Mouse (Mus musculus) lung, embryonic 15.5 days (tissue): ENCODE data around the gene Nlgn2. TPM values are rescaled to one million over a fixed set of nuclear protein-coding genes. Genes with fewer than 3 reads are reported as not detected.

Experiments
- ATAC-seq: fragments of 200-750 bp; cut with Nextera tagmentation; 2 replicates; pipeline ENCODE4 v1.8.0; 2017; ENCODE audit warnings: moderate number of reproducible peaks, borderline replicate concordance; ENCODE audit not compliant: low FRiP score, low TSS enrichment; ENCODE audit errors: extremely low read depth
- H3K27ac ChIP-seq: fragments of 300-500 bp; sonication (generic); 2 replicates; pipeline ENCODE4 v1.5.1; 2015; ENCODE audit warnings: moderate library complexity, mild to moderate bottlenecking, inconsistent platforms
- H3K27me3 ChIP-seq: fragments of 300-500 bp; sonication (generic); 2 replicates; pipeline ENCODE4 v1.6.1; 2015; ENCODE audit warnings: inconsistent platforms
- H3K36me3 ChIP-seq: fragments of 300-500 bp; sonication (generic); 2 replicates; pipeline ENCODE4 v1.6.1; 2015; ENCODE audit warnings: inconsistent platforms
- H3K4me1 ChIP-seq: fragments of 300-500 bp; sonication (generic); 2 replicates; pipeline ENCODE4 v1.6.1; 2015; ENCODE audit warnings: inconsistent platforms
- H3K4me2 ChIP-seq: fragments of 300-500 bp; sonication (generic); 2 replicates; pipeline ENCODE4 v1.6.1; 2015; ENCODE audit warnings: inconsistent platforms, mild to moderate bottlenecking, moderate library complexity
- H3K4me3 ChIP-seq: fragments of 300-500 bp; sonication (generic); 2 replicates; pipeline ENCODE4 v1.5.1; 2015; ENCODE audit warnings: mild to moderate bottlenecking, inconsistent platforms
- H3K9ac ChIP-seq: fragments of 300-500 bp; sonication (generic); 2 replicates; pipeline ENCODE4 v1.6.1; 2015; ENCODE audit warnings: inconsistent platforms
- H3K9me3 ChIP-seq: fragments of 300-500 bp; sonication (generic); 2 replicates; pipeline ENCODE4 v1.6.1; 2016; ENCODE audit warnings: inconsistent platforms
- WGBS: fragments of 180-500 bp; shearing (Covaris S2); methylation state at CpG from one replicate; pipeline ENCODE4 v1.1.7; 2015; 5-methylcytosine and 5-hydroxymethylcytosine counted together
- polyA plus RNA-seq: library from polyadenylated mRNA; unstranded; fragments of >200 nt; fragmentation: Nextera tagmentation; extraction: Ambion mirVana; gene quantifications from 2 replicates; pipeline ENCODE4 v1.2.1, GENCODE M21; 2015

Gene Nlgn2
- polyA plus RNA-seq, 1 experiment from 2014 or later = 6.5 TPM

GRCm38 (mm10) chr11:69837952-69838713 lies 549 bp upstream of the Nlgn2 start, which contains the start of gene Tmem256:
TSS of gene Tmem256 (plus strand) at chr11:69838514.
- under 1% methylated on average over 34 of the region's 34 CpGs for WGBS
- peak within 1 kb of the TSS; percentile 71 for H3K4me3 ChIP-seq
- H3K4me1 ChIP-seq = peaks cover 43% of the 10 kb centered on the region
- peaks cover 3% of the 10 kb centered on the region; the same call in 1 of the 2 replicates for H3K36me3 ChIP-seq
- H3K27me3 ChIP-seq = peaks cover 19% of the 10 kb centered on the region
- peak; percentile 91 for ATAC-seq
- peak within 1 kb of the TSS; percentile 90 for H3K27ac ChIP-seq
- H3K9ac ChIP-seq = peak within 1 kb of the TSS; percentile 82
- no peaks in the 10 kb centered on the region for H3K9me3 ChIP-seq
- H3K4me2 ChIP-seq = peak within 1 kb of the TSS; percentile 98

GRCm38 (mm10) chr11:69836703-69837576 lies 644 bp downstream of the Nlgn2 start:
- no peak for ATAC-seq
- peaks cover 43% of the 10 kb centered on the region for H3K4me1 ChIP-seq
- H3K27me3 ChIP-seq = peaks cover 20% of the 10 kb centered on the region
- WGBS = under 1% methylated on average over 41 of the region's 52 CpGs
- peak overlapping the region; percentile 90 for H3K27ac ChIP-seq
- H3K36me3 ChIP-seq = peaks cover 13% of the 10 kb centered on the region; the same call in 1 of the 2 replicates
- no peaks in the 10 kb centered on the region for H3K9me3 ChIP-seq
- peak overlapping the region; percentile 71 for H3K4me3 ChIP-seq
- H3K4me2 ChIP-seq = peak overlapping the region; percentile 98
- peak overlapping the region; percentile 82 for H3K9ac ChIP-seq

GRCm38 (mm10) chr11:69835966-69836335 lies 1.6 kb downstream of the Nlgn2 start:
- H3K9ac ChIP-seq = 0 out of 2 replicates have a peak overlapping the region, but pooled peaks have one; percentile 23
- whole genome bisulfite sequencing = 14% methylated on average over 4 of the region's 4 CpGs
- no peaks in the 10 kb centered on the region for H3K9me3 ChIP-seq
- H3K4me2 ChIP-seq = peak overlapping the region; percentile 98
- ATAC-seq = no peak
- H3K4me3 ChIP-seq = peak overlapping the region; percentile 71
- H3K27ac ChIP-seq = no peak overlapping the region
- H3K36me3 ChIP-seq = peaks cover 13% of the 10 kb centered on the region; the same call in 1 of the 2 replicates
- H3K4me1 ChIP-seq = peaks cover 43% of the 10 kb centered on the region
- peaks cover 20% of the 10 kb centered on the region for H3K27me3 ChIP-seq

GRCm38 (mm10) chr11:69835326-69835965 lies 2.1 kb downstream of the Nlgn2 start:
- Histone ChIP-seq H3K27me3 (peaks cover 20% of the 10 kb centered on the region), H3K36me3 (peaks cover 13% of the 10 kb centered on the region; the same call in 1 of the 2 replicates), H3K4me1 (peaks cover 43% of the 10 kb centered on the region), H3K4me2 (peak overlapping the region; percentile 98), H3K4me3 (peak overlapping the region; percentile 71; the same call in 1 of the 2 replicates), H3K9me3 (no peaks in the 10 kb centered on the region), H3K9ac (no peak overlapping the region), H3K27ac (no peak overlapping the region)
- ATAC-seq = no peak
- WGBS = 14% methylated on average over 9 of the region's 9 CpGs

- Histone ChIP-seq H3K36me3 (peaks cover 13% of the 10 kb centered on the region; the same call in 1 of the 2 replicates), H3K4me3 (peak overlapping the region; percentile 37), H3K27me3 (peaks cover 20% of the 10 kb centered on the region), H3K4me2 (peak overlapping the region; percentile 98), H3K9ac (peak overlapping the region; percentile 58), H3K9me3 (no peaks in the 10 kb centered on the region), H3K27ac (0 out of 2 replicates have a peak overlapping the region, but pooled peaks have one; percentile 14), H3K4me1 (peaks cover 39% of the 10 kb centered on the region)
- WGBS = 13% methylated on average over 35 of the region's 48 CpGs
- ATAC-seq = no peak
These were observed 3.5 kb downstream of the Nlgn2 start for GRCm38 (mm10) chr11:69834001-69834549.

GRCm38 (mm10) chr11:69833554-69833953 lies 4.0 kb downstream of the Nlgn2 start:
- Histone ChIP-seq H3K9me3 (no peaks in the 10 kb centered on the region), H3K27me3 (peaks cover 20% of the 10 kb centered on the region), H3K4me2 (peak overlapping the region; percentile 98), H3K36me3 (peaks cover 13% of the 10 kb centered on the region; the same call in 1 of the 2 replicates), H3K4me1 (peaks cover 37% of the 10 kb centered on the region), H3K9ac (peak overlapping the region; percentile 58), H3K4me3 (peak overlapping the region; percentile 37), H3K27ac (no peak overlapping the region)
- no peak for ATAC-seq
- WGBS = 49% methylated on average over 8 of the region's 8 CpGs

GRCm38 (mm10) chr11:69828832-69829231 lies 8.8 kb downstream of the Nlgn2 start:
- ATAC-seq = no peak
- Histone ChIP-seq H3K27me3 (peaks cover 8% of the 10 kb centered on the region), H3K36me3 (peaks cover 39% of the 10 kb centered on the region), H3K27ac (no peak overlapping the region), H3K4me1 (peaks cover 6% of the 10 kb centered on the region), H3K9ac (no peak overlapping the region), H3K4me3 (no peak overlapping the region), H3K4me2 (no peak overlapping the region), H3K9me3 (no peaks in the 10 kb centered on the region)
- WGBS = 74% methylated on average over 5 of the region's 5 CpGs

- 72% methylated on average over 2 of the region's 2 CpGs for WGBS
- no peak overlapping the region for H3K4me2 ChIP-seq
- peaks cover 26% of the 10 kb centered on the region for H3K36me3 ChIP-seq
- ATAC-seq = no peak
- no peak overlapping the region for H3K4me3 ChIP-seq
- no peaks in the 10 kb centered on the region for H3K4me1 ChIP-seq
- H3K9ac ChIP-seq = no peak overlapping the region
- H3K27me3 ChIP-seq = no peaks in the 10 kb centered on the region
- H3K27ac ChIP-seq = no peak overlapping the region
- H3K9me3 ChIP-seq = no peaks in the 10 kb centered on the region
These were observed 14.1 kb downstream of the Nlgn2 start for GRCm38 (mm10) chr11:69823456-69823855.

- H3K9ac ChIP-seq = no peak within 1 kb of the TSS
- no peak for ATAC-seq
- 92% methylated on average over 3 of the region's 3 CpGs for whole genome bisulfite sequencing
- H3K27ac ChIP-seq = no peak within 1 kb of the TSS
- no peak within 1 kb of the TSS for H3K4me3 ChIP-seq
- H3K4me1 ChIP-seq = no peaks in the 10 kb centered on the region
- H3K4me2 ChIP-seq = no peak within 1 kb of the TSS
- H3K36me3 ChIP-seq = peaks cover 19% of the 10 kb centered on the region
- no peaks in the 10 kb centered on the region for H3K9me3 ChIP-seq
- H3K27me3 ChIP-seq = no peaks in the 10 kb centered on the region
These were observed 15.5 kb downstream of the Nlgn2 start, which contains the start of gene Spem1 for GRCm38 (mm10) chr11:69822080-69822479. TSS of gene Spem1 (minus strand) at chr11:69822180.

- H3K4me3 ChIP-seq = no peak overlapping the region
- WGBS = 91% methylated on average over 8 of the region's 8 CpGs
- H3K27ac ChIP-seq = no peak overlapping the region
- no peaks in the 10 kb centered on the region for H3K27me3 ChIP-seq
- H3K4me1 ChIP-seq = no peaks in the 10 kb centered on the region
- no peaks in the 10 kb centered on the region for H3K36me3 ChIP-seq
- H3K4me2 ChIP-seq = no peak overlapping the region
- no peak for ATAC-seq
- H3K9ac ChIP-seq = no peak overlapping the region
- no peaks in the 10 kb centered on the region for H3K9me3 ChIP-seq
These were observed 18.7 kb downstream of the Nlgn2 start for GRCm38 (mm10) chr11:69818871-69819270.

GRCm38 (mm10) chr11:69818365-69818764 lies 19.2 kb downstream of the Nlgn2 start, which contains the start of gene Spem2:
TSS of gene Spem2 (minus strand) at chr11:69818465.
- Histone ChIP-seq H3K4me3 (no peak within 1 kb of the TSS), H3K4me2 (no peak within 1 kb of the TSS), H3K9me3 (no peaks in the 10 kb centered on the region), H3K36me3 (no peaks in the 10 kb centered on the region), H3K9ac (no peak within 1 kb of the TSS), H3K27ac (no peak within 1 kb of the TSS), H3K4me1 (no peaks in the 10 kb centered on the region), H3K27me3 (no peaks in the 10 kb centered on the region)
- no peak for ATAC-seq
- 77% methylated on average over 2 of the region's 2 CpGs for WGBS
